Mouse (Mus musculus): ENCODE measurements around the gene Mob3b.

DNA sequence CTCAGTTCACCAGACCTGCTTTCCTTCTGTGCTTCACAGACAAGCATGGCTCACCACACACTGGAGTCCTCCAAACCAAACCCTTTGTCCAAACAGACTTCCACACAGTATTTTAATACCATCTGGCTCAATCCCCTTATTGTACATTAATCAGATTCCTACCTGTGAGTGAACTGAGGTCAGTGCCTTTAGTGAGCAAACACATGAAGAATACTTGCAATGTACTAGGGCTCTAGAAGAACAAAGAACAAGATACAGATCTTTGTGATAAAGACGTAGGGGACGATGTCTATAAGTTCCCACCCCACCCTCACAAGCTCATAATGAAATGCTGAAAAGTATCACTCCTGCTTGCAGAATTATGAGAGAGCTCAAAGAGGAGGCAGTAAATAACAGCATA lies 38.4 kb downstream of the Mob3b start:
- TF ChIP-seq POLR2A (IDR thresholded peaks at IDR 0.05; ENCODE audit: low read depth, low read length) (no peak), CTCF (IDR thresholded peaks at IDR 0.05; ENCODE audit: extremely low read depth, insufficient read depth, insufficient read length, insufficient replicate concordance) (no peak)

Data from spleen, adult 2 months (tissue).